Mouse (Mus musculus) midbrain, postnatal 0 days (tissue): Measurements from ENCODE around the gene Wwc2. TPM values are rescaled to one million over a fixed set of nuclear protein-coding genes. Genes with fewer than 3 reads are reported as not detected.

ENCODE experiments used
- ATAC-seq: fragments of 200-750 bp; cut with Nextera tagmentation; 2 replicates; pipeline ENCODE4 v1.8.0; 2017; ENCODE audit warnings: moderate number of reproducible peaks, mild to moderate bottlenecking, moderate TSS enrichment, moderate library complexity; ENCODE audit not compliant: low FRiP score
- DNase-seq: peaks from one replicate; pipeline ENCODE4 v3.0.0-alpha.2; 2015; ENCODE audit warnings: low spot score
- H3K27ac ChIP-seq: fragments of 300-500 bp; sonication (generic); 2 replicates; pipeline ENCODE4 v1.5.1; 2014; ENCODE audit warnings: low read depth, mild to moderate bottlenecking, low read length, mixed read lengths
- H3K27me3 ChIP-seq: fragments of 300-500 bp; sonication (generic); 2 replicates; pipeline ENCODE4 v1.6.1; 2014; ENCODE audit warnings: low read length, control low read depth, mixed read lengths; ENCODE audit not compliant: insufficient read depth
- H3K36me3 ChIP-seq: fragments of 300-500 bp; sonication (generic); 2 replicates; pipeline ENCODE4 v1.6.1; 2014; ENCODE audit warnings: low read length, control low read depth, mixed read lengths; ENCODE audit not compliant: insufficient read depth
- H3K4me1 ChIP-seq: fragments of 300-500 bp; sonication (generic); 2 replicates; pipeline ENCODE4 v1.6.1; 2014; ENCODE audit warnings: mild to moderate bottlenecking, control low read depth, antibody characterized with exemption, low read length, mixed read lengths; ENCODE audit not compliant: insufficient read depth
- H3K4me2 ChIP-seq: fragments of 300-500 bp; sonication (generic); 2 replicates; pipeline ENCODE4 v1.6.1; 2014; ENCODE audit warnings: low read depth, mild to moderate bottlenecking, low read length, mixed read lengths; ENCODE audit not compliant: poor library complexity, severe bottlenecking
- H3K4me3 ChIP-seq: fragments of 300-500 bp; sonication (generic); 2 replicates; pipeline ENCODE4 v1.5.1; 2014; ENCODE audit warnings: low read depth, mild to moderate bottlenecking, low read length, moderate library complexity
- H3K9ac ChIP-seq: fragments of 300-500 bp; sonication (generic); replicated peaks from 2 replicates; pipeline ENCODE4 v1.6.1; 2014; ENCODE audit warnings: mild to moderate bottlenecking, low read length, moderate library complexity, mixed read lengths; ENCODE audit not compliant: poor library complexity, severe bottlenecking
- H3K9me3 ChIP-seq: fragments of 300-500 bp; sonication (generic); 2 replicates; pipeline ENCODE4 v1.6.1; 2016; ENCODE audit warnings: low read length, control low read depth
- CTCF ChIP-seq: IDR thresholded peaks from 2 replicates; pipeline ENCODE4 v1.5.1; 2016; ENCODE audit warnings: antibody characterized with exemption, mild to moderate bottlenecking
- WGBS: fragments of 180-500 bp; shearing (Covaris S2); extraction: QIAGEN DNeasy Blood & Tissue Kit; methylation state at CpG from one replicate; pipeline ENCODE4 v1.1.7; 2014; 5-methylcytosine and 5-hydroxymethylcytosine counted together
- polyA plus RNA-seq: library from polyadenylated mRNA; unstranded; fragments of >200 nt; fragmentation: Nextera tagmentation; extraction: Ambion mirVana; gene quantifications from 2 replicates; pipeline ENCODE4 v1.2.1, GENCODE M21; 2015
- total RNA-seq: library from RNA; depleted of rRNA; stranded (reverse); fragments of >200 nt; gene quantifications from 2 replicates; pipeline ENCODE4 v1.2.3, GENCODE M21; 2014

The Wwc2 gene
- total and polyA plus RNA-seq, 2 experiments from 2014 or later = 4.5 to 9.6 TPM

- H3K36me3 ChIP-seq = no peaks in the 10 kb centered on the region
- no peak overlapping the region for H3K27ac ChIP-seq
- H3K4me3 ChIP-seq = peak overlapping the region; percentile 28
- peak overlapping the region; percentile 63 for H3K4me2 ChIP-seq
- no peaks in the 10 kb centered on the region for H3K9me3 ChIP-seq
- H3K4me1 ChIP-seq = 0 out of 2 replicates have a peak, but pooled peaks cover 3% of the 10 kb centered on the region
- DNase-seq (peak; percentile 17), ATAC-seq (peak; percentile 54; the same call in 1 of the 2 replicates)
- no peaks in the 10 kb centered on the region for H3K27me3 ChIP-seq
- 7% methylated on average over 20 of the region's 20 CpGs for WGBS
- H3K9ac ChIP-seq = peak overlapping the region; percentile 48; the same call in 1 of the 2 replicates
- TF ChIP-seq CTCF = no peak
These were observed 16.4 kb downstream of the Wwc2 start for GRCm38 (mm10) chr8:47974138-47974962.

GRCm38 (mm10) chr8:47971121-47971520 is 19.6 kb downstream of the Wwc2 start:
- no peak overlapping the region for H3K4me3 ChIP-seq
- no peaks in the 10 kb centered on the region for H3K27me3 ChIP-seq
- 0 out of 2 replicates have a peak, but pooled peaks cover 3% of the 10 kb centered on the region for H3K4me1 ChIP-seq
- DNase-seq (no peak), ATAC-seq (no peak)
- no peak overlapping the region for H3K4me2 ChIP-seq
- no peak overlapping the region for H3K9ac ChIP-seq
- no peak overlapping the region for H3K27ac ChIP-seq
- WGBS = 93% methylated on average over 2 of the region's 2 CpGs
- no peaks in the 10 kb centered on the region for H3K36me3 ChIP-seq
- no peak for TF ChIP-seq CTCF
- no peaks in the 10 kb centered on the region for H3K9me3 ChIP-seq

GRCm38 (mm10) chr8:47970576-47970975 is 20.1 kb downstream of the Wwc2 start:
- no peaks in the 10 kb centered on the region for H3K9me3 ChIP-seq
- no peak overlapping the region for H3K9ac ChIP-seq
- TF ChIP-seq CTCF = no peak
- no peak for DNase-seq
- no peak overlapping the region for H3K4me2 ChIP-seq
- H3K4me3 ChIP-seq = no peak overlapping the region
- no peak for ATAC-seq
- 0 out of 2 replicates have a peak, but pooled peaks cover 3% of the 10 kb centered on the region for H3K4me1 ChIP-seq
- 83% methylated on average over 5 of the region's 5 CpGs for WGBS
- H3K27ac ChIP-seq = no peak overlapping the region
- no peaks in the 10 kb centered on the region for H3K36me3 ChIP-seq
- H3K27me3 ChIP-seq = no peaks in the 10 kb centered on the region

GRCm38 (mm10) chr8:47967045-47967920 is 23.4 kb downstream of the Wwc2 start:
- 0 out of 2 replicates have a peak overlapping the region, but pooled peaks have one; percentile 13 for H3K9ac ChIP-seq
- H3K9me3 ChIP-seq = no peaks in the 10 kb centered on the region
- H3K36me3 ChIP-seq = no peaks in the 10 kb centered on the region
- no peak overlapping the region for H3K4me3 ChIP-seq
- no peak overlapping the region for H3K27ac ChIP-seq
- DNase-seq (peak; percentile 29), ATAC-seq (no peak)
- H3K4me2 ChIP-seq = no peak overlapping the region
- no peaks in the 10 kb centered on the region for H3K27me3 ChIP-seq
- 0 out of 2 replicates have a peak, but pooled peaks cover under 1% of the 10 kb centered on the region for H3K4me1 ChIP-seq
- TF ChIP-seq CTCF = no peak
- WGBS = 71% methylated on average over 20 of the region's 20 CpGs

GRCm38 (mm10) chr8:47962484-47962883 is 28.2 kb downstream of the Wwc2 start:
- H3K4me3 ChIP-seq = no peak overlapping the region
- TF ChIP-seq CTCF = no peak
- 0 out of 2 replicates have a peak, but pooled peaks cover 6% of the 10 kb centered on the region for H3K4me1 ChIP-seq
- no peak overlapping the region for H3K4me2 ChIP-seq
- no peak overlapping the region for H3K27ac ChIP-seq
- DNase-seq = no peak
- H3K9ac ChIP-seq = no peak overlapping the region
- H3K27me3 ChIP-seq = no peaks in the 10 kb centered on the region
- H3K9me3 ChIP-seq = no peaks in the 10 kb centered on the region
- H3K36me3 ChIP-seq = no peaks in the 10 kb centered on the region
- WGBS = 67% methylated on average over 4 of the region's 4 CpGs
- ATAC-seq = no peak
